Mouse (Mus musculus) neutrophil, adult 65 days (primary cell): ENCODE measurements around the gene Sult2a8. TPM values are rescaled to one million over a fixed set of nuclear protein-coding genes. Genes with fewer than 3 reads are reported as not detected.

Experiments
- total RNA-seq: library from RNA; stranded (reverse); gene quantifications from 2 replicates; pipeline ENCODE4 v1.2.4, GENCODE M21; 2023

Gene Sult2a8
- total RNA-seq = not detected in 2 replicates

GRCm38 (mm10) chr7:14446534-14446933, at the start of gene Sult2a8:
Gene Sult2a8 (minus strand): TSS chr7:14446769.

GRCm38 (mm10) chr7:14494130-14494529, 47.6 kb upstream of the Sult2a8 start, which contains the start of gene Sult2a7:
Gene Sult2a7 (minus strand): TSS chr7:14494230.

Other genes with a start within 250 kb of the Sult2a8 start
- gene Sult2a6, start 191.9 kb downstream of the Sult2a8 start, total RNA-seq = not detected in 2 replicates
- not detected in 2 replicates for gene Obox8, start 113.2 kb downstream of the Sult2a8 start, total RNA-seq
- gene Sult2a7, start 47.5 kb upstream of the Sult2a8 start, total RNA-seq = not detected in 2 replicates
- gene Vmn1r90, start 116.7 kb upstream of the Sult2a8 start, total RNA-seq = not detected in 2 replicates
- gene Obox7, start 212.7 kb upstream of the Sult2a8 start, total RNA-seq = not detected in 2 replicates